Mouse (Mus musculus) midbrain, embryonic 13.5 days (tissue): ENCODE data around the gene Ank. TPM values are rescaled to one million over a fixed set of nuclear protein-coding genes. Genes with fewer than 3 reads are reported as not detected.

Experiments used
- ATAC-seq: fragments of 200-750 bp; cut with Nextera tagmentation; 2 replicates; pipeline ENCODE4 v1.8.0; 2017; ENCODE audit warnings: mild to moderate bottlenecking, moderate TSS enrichment, moderate library complexity
- H3K27ac ChIP-seq: fragments of 300-500 bp; sonication (generic); 2 replicates; pipeline ENCODE4 v1.5.1; 2015; ENCODE audit warnings: inconsistent platforms, mild to moderate bottlenecking, moderate library complexity
- H3K27me3 ChIP-seq: fragments of 300-500 bp; sonication (generic); 2 replicates; pipeline ENCODE4 v1.6.1; 2015; ENCODE audit warnings: mild to moderate bottlenecking, inconsistent platforms
- H3K36me3 ChIP-seq: fragments of 300-500 bp; sonication (generic); 2 replicates; pipeline ENCODE4 v1.6.1; 2015; ENCODE audit warnings: mild to moderate bottlenecking, inconsistent platforms
- H3K4me1 ChIP-seq: fragments of 300-500 bp; sonication (generic); replicated peaks from 2 replicates; pipeline ENCODE4 v1.6.1; 2015; ENCODE audit warnings: inconsistent platforms
- H3K4me2 ChIP-seq: fragments of 300-500 bp; sonication (generic); replicated peaks from 2 replicates; pipeline ENCODE4 v1.6.1; 2015; ENCODE audit warnings: moderate library complexity, mild to moderate bottlenecking, inconsistent platforms
- H3K4me3 ChIP-seq: fragments of 300-500 bp; sonication (generic); replicated peaks from 2 replicates; pipeline ENCODE4 v1.5.1; 2015; ENCODE audit warnings: mild to moderate bottlenecking, inconsistent platforms
- H3K9ac ChIP-seq: fragments of 300-500 bp; sonication (generic); replicated peaks from 2 replicates; pipeline ENCODE4 v1.6.1; 2015; ENCODE audit warnings: mild to moderate bottlenecking, inconsistent platforms
- H3K9me3 ChIP-seq: fragments of 300-500 bp; sonication (generic); 2 replicates; pipeline ENCODE4 v1.6.1; 2016; ENCODE audit warnings: mild to moderate bottlenecking, inconsistent platforms
- WGBS: fragments of 180-500 bp; shearing (Covaris S2); methylation state at CpG from one replicate; pipeline ENCODE4 v1.1.7; 2015; 5-methylcytosine and 5-hydroxymethylcytosine counted together
- polyA plus RNA-seq: library from polyadenylated mRNA; unstranded; fragments of >200 nt; fragmentation: Nextera tagmentation; extraction: Ambion mirVana; gene quantifications from 2 replicates; pipeline ENCODE4 v1.2.1, GENCODE M21; 2015

Ank gene
- polyA plus RNA-seq, result 9.9 and 11.5 TPM in 2 replicates

DNA sequence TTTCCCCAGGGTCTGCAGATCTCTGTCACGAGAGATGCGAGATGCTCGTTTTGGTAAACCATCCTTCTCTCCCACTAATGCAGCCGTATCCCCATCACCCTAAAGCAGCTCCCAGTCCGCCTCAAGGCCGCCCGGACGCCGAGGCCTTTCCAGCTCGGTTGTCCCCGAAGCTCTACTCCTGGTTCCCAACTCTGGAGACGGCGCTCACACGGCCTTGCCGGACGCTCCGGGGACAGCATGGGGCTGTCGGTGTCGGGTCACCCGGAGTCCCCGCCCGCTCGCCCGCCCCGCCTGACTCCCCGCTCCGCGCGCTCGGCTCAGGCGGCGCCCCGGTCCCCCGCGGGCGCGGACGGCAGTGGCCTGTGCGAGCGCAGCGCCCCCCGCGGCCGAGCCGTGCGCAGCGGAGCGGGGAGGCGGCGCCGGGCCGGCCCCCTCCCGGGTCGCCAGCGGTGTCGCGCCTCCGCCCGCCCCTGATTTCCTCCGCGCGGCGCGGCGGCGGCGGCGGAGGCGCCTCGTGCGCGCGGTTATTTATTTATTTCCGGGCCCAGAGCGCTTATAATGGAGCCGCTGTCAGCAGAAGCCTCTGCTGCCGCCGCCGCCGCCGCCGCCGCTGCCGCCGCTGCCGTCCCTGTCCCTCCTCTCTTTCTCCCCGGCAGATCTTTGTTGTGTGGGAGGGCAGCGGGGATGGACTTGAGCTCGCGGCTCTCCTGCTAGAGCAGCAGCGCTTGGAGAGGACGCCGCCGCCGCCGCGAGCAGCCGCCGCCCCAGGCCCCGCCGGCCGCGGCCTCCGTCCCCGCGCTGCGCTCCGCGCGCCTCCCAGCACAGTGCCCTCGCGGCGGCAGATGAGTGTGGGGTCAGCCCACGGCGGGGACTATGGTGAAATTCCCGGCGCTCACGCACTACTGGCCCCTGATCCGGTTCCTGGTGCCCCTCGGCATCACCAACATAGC, at the start of gene Ank:
Ank (plus strand) TSS at position 547 of the 950 bp plus-strand sequence.
- Histone ChIP-seq H3K4me1 (peaks cover 34% of the 10 kb centered on the region), H3K27me3 (no peaks in the 10 kb centered on the region), H3K4me2 (peak within 1 kb of the TSS; percentile 75), H3K36me3 (no peaks in the 10 kb centered on the region), H3K4me3 (peak within 1 kb of the TSS; percentile 82), H3K9me3 (no peaks in the 10 kb centered on the region), H3K9ac (peak within 1 kb of the TSS; percentile 91), H3K27ac (peak within 1 kb of the TSS; percentile 96)
- ATAC-seq, result peak; percentile 92
- WGBS, result under 1% methylated on average over 119 of the region's 120 CpGs

DNA sequence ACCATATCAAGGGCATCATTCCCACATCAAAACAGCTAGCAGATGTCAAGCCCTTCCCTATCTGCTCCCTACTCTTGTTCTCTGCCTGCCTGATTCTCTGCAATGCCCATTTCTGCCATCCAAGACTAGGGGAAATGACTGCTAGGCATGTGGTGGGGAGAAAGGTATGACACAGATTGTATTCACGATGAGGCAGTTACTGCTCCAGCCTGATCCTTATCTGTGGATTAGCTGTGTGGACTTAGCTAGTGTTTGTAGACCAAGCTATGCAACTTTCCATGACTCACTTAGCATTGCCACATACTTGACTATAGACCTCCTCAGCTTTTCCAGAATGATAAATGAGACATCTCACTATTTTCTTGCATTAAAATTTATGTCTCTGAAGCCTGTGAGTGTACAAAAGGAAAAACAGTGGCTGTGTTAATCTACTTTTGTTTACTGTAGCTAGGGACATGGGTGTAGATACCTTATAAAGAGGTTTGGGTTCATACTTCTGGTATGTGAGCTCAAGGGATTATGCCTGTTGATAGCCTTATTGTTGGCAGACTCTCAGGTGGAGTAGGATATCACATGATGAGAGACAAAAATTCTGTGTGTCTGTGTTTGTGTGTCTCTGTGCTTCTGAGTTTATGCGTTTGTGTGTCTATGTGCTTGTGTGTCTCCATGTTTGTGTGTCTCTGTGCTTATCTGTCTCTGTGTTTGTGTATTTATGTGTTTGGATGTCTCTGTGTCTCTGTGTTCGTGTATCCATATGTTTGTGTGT, 47.7 kb upstream of the Ank start:
- Histone ChIP-seq H3K4me1 (no peaks in the 10 kb centered on the region), H3K27ac (no peak overlapping the region), H3K4me2 (no peak overlapping the region), H3K36me3 (no peaks in the 10 kb centered on the region), H3K27me3 (no peaks in the 10 kb centered on the region), H3K4me3 (no peak overlapping the region), H3K9ac (no peak overlapping the region), H3K9me3 (no peaks in the 10 kb centered on the region)
- ATAC-seq, result no peak
- 96% methylated on average over 3 of the region's 3 CpGs for WGBS

DNA sequence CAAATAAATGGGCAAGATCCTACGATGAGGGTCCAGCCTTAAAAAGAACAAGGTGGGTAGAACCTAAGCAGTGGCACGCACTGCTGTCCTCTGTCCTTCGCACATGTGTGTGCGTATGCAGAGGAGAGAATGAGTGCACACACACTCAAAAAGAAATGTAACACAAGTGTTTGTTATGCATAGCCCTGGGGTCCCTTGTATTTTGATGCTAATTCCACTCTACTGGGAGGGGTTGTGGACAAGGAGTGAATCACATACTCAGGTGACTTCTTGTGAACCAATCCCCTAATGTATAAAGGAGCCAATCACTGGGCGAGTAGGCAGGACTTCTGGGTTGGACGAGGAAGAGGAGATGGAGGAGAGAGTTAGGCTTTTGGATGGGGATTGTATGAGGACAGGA, 44.9 kb upstream of the Ank start:
- H3K9ac ChIP-seq, result no peak overlapping the region
- 88% methylated on average over 6 of the region's 6 CpGs for WGBS
- no peaks in the 10 kb centered on the region for H3K4me1 ChIP-seq
- no peak overlapping the region for H3K27ac ChIP-seq
- no peak overlapping the region for H3K4me2 ChIP-seq
- no peaks in the 10 kb centered on the region for H3K9me3 ChIP-seq
- H3K27me3 ChIP-seq, result no peaks in the 10 kb centered on the region
- no peaks in the 10 kb centered on the region for H3K36me3 ChIP-seq
- ATAC-seq, result no peak
- H3K4me3 ChIP-seq, result no peak overlapping the region

DNA sequence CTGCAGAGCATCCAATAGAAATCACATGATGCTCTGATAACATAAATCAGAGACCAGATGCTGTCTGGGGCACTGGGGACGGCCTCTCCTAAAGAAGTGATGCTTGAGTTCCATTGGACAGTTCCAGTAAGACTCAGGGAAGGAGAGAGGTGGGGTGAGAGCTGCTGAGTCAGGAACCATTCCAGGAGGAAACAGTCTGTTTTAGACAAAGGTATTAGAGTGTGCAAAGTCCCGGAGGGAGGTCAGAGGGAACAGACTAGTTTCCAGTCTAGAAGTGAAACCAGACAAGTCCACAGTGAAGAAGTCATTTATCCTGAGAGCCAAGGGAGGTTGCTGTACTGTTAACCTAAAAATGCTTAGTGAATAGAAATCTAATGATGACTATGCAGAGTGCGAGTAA, 38.9 kb upstream of the Ank start:
- Histone ChIP-seq H3K4me1 (no peaks in the 10 kb centered on the region), H3K27ac (no peak overlapping the region), H3K9ac (no peak overlapping the region), H3K9me3 (no peaks in the 10 kb centered on the region), H3K36me3 (no peaks in the 10 kb centered on the region), H3K4me2 (no peak overlapping the region), H3K4me3 (no peak overlapping the region), H3K27me3 (no peaks in the 10 kb centered on the region)
- no peak for ATAC-seq
- WGBS, result 81% methylated on average over 3 of the region's 3 CpGs

DNA sequence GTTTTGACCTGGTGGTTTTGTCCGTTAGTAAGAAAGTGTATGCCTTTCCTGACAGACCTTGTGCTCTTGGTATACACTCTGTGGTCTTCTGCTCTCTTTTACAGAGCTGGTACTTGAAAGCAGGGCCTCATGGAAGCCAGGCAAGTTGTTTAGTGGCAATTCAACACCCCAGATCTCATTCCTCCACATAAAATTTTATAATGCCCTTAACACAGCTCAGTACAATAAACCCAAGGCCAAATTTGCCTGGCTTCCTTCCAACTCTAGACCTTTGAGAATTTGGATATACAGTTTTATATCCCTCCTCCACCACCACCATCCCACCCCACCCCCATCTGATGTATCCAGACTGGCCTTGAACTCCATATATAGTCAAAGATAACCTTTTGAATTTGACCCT, 36.2 kb upstream of the Ank start:
- Histone ChIP-seq H3K9ac (no peak overlapping the region), H3K4me2 (no peak overlapping the region), H3K4me1 (no peaks in the 10 kb centered on the region), H3K27ac (no peak overlapping the region), H3K9me3 (no peaks in the 10 kb centered on the region), H3K4me3 (no peak overlapping the region), H3K36me3 (no peaks in the 10 kb centered on the region), H3K27me3 (no peaks in the 10 kb centered on the region)
- WGBS, result 95% methylated on average over 1 of the region's 1 CpGs
- ATAC-seq, result no peak

DNA sequence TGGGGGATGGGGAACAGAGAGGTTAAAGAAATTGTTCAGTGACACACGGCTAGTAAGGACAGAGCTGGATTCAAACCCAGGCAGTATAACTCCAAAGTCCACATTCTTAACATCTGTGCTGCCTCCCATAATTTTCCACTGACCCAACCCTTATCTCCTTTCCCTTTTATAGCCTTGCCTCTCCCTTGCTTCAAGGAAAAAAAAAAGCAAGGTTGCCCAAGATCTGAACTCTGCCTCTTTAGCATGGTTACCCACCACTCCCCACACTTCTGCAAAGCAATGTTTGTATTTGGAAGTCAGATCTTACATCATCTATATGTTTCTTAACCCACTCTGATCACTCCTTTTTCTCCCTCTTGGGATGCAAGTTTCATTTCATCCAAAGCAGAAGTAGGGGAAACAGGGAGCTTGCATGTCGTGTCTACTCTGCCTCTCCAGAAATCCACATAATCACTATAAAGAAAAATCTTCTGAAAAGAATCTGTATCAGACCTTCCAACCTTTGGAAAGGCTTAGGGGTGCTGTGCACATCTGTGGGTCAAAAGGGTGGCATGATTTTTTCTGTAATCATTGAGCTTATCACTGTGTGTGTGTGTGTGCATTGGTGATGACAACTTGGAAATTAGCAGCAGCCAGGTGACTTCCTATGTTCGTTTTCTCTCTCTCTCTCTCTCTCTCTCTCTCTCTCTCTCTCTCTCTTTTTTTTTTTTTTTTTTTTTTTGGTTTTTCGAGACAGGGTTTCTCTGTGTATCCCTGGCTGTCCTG, 33.4 kb upstream of the Ank start:
- WGBS, result 94% methylated on average over 3 of the region's 4 CpGs
- Histone ChIP-seq H3K4me3 (no peak overlapping the region), H3K27ac (no peak overlapping the region), H3K4me2 (no peak overlapping the region), H3K9ac (no peak overlapping the region), H3K27me3 (no peaks in the 10 kb centered on the region), H3K9me3 (no peaks in the 10 kb centered on the region), H3K4me1 (no peaks in the 10 kb centered on the region), H3K36me3 (no peaks in the 10 kb centered on the region)
- no peak for ATAC-seq

DNA sequence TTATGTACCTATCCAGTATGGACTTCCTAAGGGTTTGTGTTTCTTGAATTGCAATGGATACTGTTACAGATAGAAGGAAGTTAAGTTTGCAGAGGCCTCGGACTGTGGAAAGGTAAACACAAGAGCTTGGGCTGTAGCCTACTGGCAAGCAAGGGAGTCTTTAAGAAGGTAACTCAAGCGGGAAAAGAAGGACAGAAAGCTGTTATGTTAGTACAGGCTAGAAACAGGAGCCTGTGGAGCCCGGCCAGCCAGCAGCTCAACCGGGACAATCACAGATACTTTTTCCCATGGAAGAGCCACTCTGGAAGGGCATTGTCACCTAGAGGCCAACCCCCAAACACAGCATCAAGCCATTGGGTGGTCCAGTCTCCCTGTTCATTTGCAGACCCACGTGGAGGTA, 31.1 kb upstream of the Ank start:
- H3K4me3 ChIP-seq, result no peak overlapping the region
- WGBS, result 88% methylated on average over 5 of the region's 5 CpGs
- H3K4me1 ChIP-seq, result no peaks in the 10 kb centered on the region
- no peak for ATAC-seq
- H3K9ac ChIP-seq, result no peak overlapping the region
- no peaks in the 10 kb centered on the region for H3K27me3 ChIP-seq
- no peaks in the 10 kb centered on the region for H3K9me3 ChIP-seq
- no peak overlapping the region for H3K27ac ChIP-seq
- H3K36me3 ChIP-seq, result no peaks in the 10 kb centered on the region
- no peak overlapping the region for H3K4me2 ChIP-seq

DNA sequence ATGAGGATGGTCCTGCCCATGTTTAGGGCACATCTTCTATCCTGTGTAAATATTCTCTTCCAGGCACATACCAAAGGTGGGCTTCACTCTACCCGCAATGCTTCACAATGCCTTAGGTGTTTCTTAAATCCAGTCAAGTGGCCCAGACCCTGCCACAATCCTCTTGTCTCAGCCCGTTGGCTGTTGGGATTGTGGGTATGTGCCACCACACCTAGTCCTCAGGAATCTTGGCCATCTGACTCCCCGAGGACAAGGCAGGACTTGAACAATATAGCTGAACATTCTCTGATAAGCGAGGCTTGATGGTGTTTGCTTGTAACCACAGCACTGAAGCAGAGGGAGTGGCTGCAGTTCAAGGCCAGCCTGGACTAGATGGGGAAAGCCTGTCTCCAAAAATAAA, 30.3 kb upstream of the Ank start:
- H3K27ac ChIP-seq, result no peak overlapping the region
- H3K4me2 ChIP-seq, result no peak overlapping the region
- no peak overlapping the region for H3K4me3 ChIP-seq
- no peak for ATAC-seq
- no peaks in the 10 kb centered on the region for H3K27me3 ChIP-seq
- 93% methylated on average over 4 of the region's 4 CpGs for WGBS
- no peak overlapping the region for H3K9ac ChIP-seq
- H3K4me1 ChIP-seq, result no peaks in the 10 kb centered on the region
- no peaks in the 10 kb centered on the region for H3K9me3 ChIP-seq
- H3K36me3 ChIP-seq, result no peaks in the 10 kb centered on the region

DNA sequence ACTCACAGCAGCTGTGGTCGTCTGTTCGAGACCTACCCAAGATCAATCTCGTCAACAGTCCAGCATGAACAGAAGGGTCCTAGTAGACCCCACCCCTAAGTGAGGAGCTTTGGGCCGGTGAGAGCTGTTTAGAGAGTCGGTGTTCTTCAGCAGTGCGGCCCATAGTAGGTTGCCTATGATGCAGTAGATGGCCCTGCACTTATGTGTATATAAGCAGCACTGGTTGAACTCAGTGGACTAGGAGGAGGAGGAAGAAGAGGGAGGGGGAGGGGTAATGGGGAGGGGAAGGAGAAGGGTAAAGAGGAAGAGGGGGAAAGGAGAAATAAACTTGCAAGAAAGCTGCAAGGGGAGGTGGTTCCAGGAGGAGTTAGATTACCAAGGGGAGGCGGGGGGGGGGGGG, 25.4 kb upstream of the Ank start:
- 96% methylated on average over 7 of the region's 7 CpGs for WGBS
- Histone ChIP-seq H3K27me3 (no peaks in the 10 kb centered on the region), H3K4me1 (no peaks in the 10 kb centered on the region), H3K4me2 (no peak overlapping the region), H3K27ac (no peak overlapping the region), H3K9ac (no peak overlapping the region), H3K36me3 (no peaks in the 10 kb centered on the region), H3K9me3 (no peaks in the 10 kb centered on the region), H3K4me3 (no peak overlapping the region)
- 0 out of 2 replicates have a peak, but pooled peaks have one; percentile 43 for ATAC-seq

DNA sequence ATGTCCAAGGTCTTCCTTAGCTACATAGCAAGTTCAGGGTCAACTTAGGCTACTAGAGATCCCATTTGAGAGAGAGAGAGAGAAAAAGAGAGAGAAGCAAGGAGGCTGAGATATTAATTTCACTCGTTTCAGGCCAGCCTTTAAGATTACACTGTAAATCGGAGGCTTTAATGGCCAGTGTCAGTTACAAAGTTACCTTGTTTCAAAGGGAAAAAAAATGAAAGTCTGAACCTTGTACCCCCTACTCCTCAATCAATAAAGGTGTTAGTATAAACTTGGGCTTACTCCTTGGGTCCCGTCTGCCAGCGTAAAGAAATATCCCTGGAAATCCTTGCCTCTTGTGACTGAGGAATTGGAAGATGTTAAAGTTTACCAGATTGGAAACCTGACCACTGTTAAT, 24.9 kb upstream of the Ank start:
- H3K4me3 ChIP-seq, result no peak overlapping the region
- H3K27ac ChIP-seq, result no peak overlapping the region
- no peaks in the 10 kb centered on the region for H3K27me3 ChIP-seq
- 94% methylated on average over 4 of the region's 4 CpGs for WGBS
- H3K9me3 ChIP-seq, result no peaks in the 10 kb centered on the region
- ATAC-seq, result no peak
- H3K4me1 ChIP-seq, result no peaks in the 10 kb centered on the region
- H3K9ac ChIP-seq, result no peak overlapping the region
- no peaks in the 10 kb centered on the region for H3K36me3 ChIP-seq
- H3K4me2 ChIP-seq, result no peak overlapping the region

DNA sequence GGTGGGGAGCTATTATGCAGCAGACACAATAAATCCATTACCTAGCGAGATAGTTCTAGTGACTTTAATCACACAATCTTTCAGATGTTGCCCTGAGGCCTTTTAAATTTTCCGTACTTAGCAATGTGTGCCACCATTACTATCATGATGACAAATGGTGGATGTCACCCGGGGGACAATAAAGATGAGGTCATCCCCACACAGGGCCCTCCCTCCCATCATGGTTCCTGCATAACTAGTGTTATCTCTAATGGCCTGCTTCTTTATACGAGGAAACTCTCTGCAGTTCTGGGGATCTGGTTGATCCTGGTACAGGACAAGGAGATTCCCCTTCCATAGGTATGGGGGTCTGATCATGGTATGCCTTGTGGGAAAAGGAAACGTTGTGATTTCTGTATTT, 24.5 kb upstream of the Ank start:
- H3K27me3 ChIP-seq, result no peaks in the 10 kb centered on the region
- no peak overlapping the region for H3K9ac ChIP-seq
- H3K4me3 ChIP-seq, result no peak overlapping the region
- no peak for ATAC-seq
- H3K27ac ChIP-seq, result no peak overlapping the region
- no peaks in the 10 kb centered on the region for H3K9me3 ChIP-seq
- WGBS, result 88% methylated on average over 5 of the region's 5 CpGs
- no peaks in the 10 kb centered on the region for H3K36me3 ChIP-seq
- no peaks in the 10 kb centered on the region for H3K4me1 ChIP-seq
- no peak overlapping the region for H3K4me2 ChIP-seq
